Mouse (Mus musculus): ENCODE results near the gene Spint3.
"Not testable (repeated sequence)": the region's sequence is repeated elsewhere in the genome, so short reads cannot be mapped to it uniquely, and the experiment has no call there.

GRCm38 (mm10) chr2:164585025-164585725 lies 11.9 kb upstream of the Spint3 start, which contains the start of gene Wfdc6a:
- TF ChIP-seq POLR2A (IDR thresholded peaks at IDR 0.05; ENCODE audit: insufficient read length, low read depth); TCF12 (IDR thresholded peaks at IDR 0.05; ENCODE audit: insufficient read depth, poor library complexity, severe bottlenecking); USF1 (IDR thresholded peaks at IDR 0.05; ENCODE audit: low read depth): not testable (repeated sequence)
